Mouse (Mus musculus): ENCODE measurements around the gene Efcab10.

Gene Efcab10

DNA sequence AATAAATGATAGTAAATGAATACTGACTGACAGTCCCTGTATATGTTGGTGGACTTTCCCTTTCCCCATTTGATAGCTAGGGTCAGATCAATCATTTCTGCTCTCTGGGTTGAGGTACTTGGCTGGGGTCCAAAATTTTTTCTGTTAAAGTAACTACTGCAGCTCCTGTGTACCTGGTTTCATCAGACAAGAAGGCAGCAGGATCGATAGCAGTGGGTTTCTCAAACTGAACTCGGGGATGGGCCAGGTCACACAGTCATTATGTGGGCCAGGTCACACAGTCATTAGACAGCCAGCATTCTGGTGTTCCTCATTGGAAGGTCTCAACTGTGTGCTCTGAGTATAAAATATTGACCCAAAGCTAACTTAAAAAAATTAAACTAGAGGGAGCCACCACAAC is 33.1 kb downstream of the Efcab10 start:
- no peak for DNase-seq (ENCODE audit: low read depth, low spot score)

DNA sequence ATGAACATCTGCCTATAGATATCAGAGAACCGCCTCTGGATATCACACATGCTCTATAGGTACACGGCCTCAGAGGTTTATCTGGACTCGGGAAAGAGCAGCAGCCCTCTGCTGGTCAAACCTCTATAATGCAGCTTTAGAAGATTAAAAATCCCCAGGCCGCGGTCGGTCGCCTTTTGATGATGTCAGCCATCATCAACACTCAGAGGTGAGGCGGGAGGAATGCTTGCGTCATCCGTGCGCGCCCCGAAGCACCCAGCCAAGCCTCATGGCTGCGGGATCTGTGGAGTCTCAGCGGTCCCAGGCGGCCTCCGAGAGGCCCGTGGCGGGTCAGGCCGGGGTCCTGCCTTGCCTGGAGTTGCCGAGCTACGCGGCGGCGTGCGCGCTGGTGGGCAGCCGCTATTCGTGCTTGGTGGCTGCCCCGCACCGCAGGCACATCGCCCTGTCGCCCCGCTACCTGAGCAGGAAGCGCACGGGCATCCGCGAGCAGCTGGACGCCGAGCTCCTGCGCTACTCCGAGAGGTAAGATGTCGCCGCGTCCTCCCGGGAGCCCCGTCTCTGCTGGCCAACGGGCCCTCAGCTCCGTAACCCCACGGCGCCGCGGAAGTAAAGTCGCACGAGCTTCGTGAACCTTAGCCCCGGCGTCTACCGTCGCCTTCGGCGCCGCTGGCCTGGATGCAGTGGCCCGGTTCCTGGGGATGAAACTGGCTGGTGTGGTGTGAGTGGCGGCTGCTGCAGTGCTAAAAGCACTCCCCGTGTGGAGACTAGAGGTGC is 34.9 kb downstream of the Efcab10 start, which contains the start of gene Twistnb:
Twistnb (plus strand) TSS at position 249 of the 774 bp plus-strand sequence.
- DNase-seq (ENCODE audit: low read depth, low spot score), result peak; percentile 88

DNA sequence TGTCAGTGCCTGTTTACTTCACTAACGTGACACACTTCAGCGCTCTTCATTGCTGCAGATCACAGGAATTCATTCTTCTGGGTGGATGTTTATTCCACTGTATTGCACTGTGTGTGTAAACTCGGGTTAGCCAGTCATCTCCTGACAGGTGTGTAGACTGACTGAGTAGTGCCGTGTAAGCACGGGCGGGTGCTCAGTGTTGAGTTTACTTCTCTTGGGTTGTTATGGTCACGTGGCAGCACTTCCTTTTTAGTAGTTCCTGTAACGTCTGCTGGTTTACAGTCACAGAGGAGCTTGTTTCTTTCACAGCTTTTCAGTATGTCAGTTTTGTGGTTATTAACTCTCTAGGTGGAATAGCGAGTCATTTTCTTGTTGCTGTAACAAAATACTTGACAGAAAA is 39.2 kb downstream of the Efcab10 start:
- no peak for DNase-seq (ENCODE audit: low read depth, low spot score)

DNA sequence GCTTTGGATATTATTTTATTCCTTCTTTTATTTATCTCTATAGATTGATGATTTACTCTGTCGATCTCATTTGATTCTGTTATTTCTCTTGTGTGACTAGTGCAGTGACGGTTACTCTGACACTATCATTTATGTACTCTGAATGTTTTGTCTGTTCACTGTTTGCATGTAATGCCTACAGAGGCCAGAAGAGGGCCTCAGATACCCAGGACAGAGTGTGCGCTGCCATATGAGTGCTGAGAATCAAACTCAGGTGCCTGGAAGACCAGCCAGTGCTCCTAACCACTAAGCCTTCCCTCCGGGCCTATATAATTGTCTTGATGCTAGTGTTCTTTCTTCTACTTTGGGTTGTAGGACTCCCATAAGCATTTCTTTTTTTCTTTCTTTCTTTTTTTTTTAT is 40.1 kb downstream of the Efcab10 start:
- no peak for DNase-seq (ENCODE audit: low read depth, low spot score)

Data from brain, embryonic 18.5 days (tissue).